Mouse (Mus musculus): ENCODE data around the gene Gm49601.

DNA sequence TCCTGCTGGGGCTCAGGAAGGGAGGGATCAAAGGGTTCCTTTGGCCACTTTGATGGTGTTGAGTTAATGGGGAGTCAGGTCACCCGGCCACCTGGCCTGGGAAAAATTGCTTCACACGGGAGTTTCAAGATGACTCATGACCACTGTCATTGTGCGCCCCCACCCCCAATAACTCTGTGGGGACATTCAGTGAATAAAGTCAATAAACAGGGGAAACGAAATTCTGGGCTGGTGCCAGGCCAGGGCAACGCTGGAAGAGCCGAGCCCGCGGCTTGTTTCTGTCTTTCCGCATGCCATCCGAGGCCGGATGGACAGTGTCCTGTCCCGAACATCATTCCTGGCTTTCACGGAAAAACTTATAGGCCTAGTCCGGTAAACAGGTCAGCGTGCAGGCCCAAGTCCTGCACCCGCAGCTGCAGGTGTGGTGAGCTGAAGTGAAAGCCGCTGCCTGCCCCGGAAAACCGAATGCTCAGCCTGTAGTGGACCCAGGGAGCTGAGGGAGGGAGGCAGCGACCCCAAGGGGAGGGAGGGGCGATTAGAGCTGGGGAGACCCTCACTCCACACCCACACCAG, 45.1 kb downstream of the Gm49601 start:
- TF ChIP-seq CTCF (IDR thresholded peaks at IDR 0.05; ENCODE audit: borderline replicate concordance, extremely low read depth, insufficient read depth, insufficient read length): no peak
- TF ChIP-seq POLR2A (IDR thresholded peaks at IDR 0.05; ENCODE audit: borderline replicate concordance, extremely low read depth, insufficient read depth, insufficient read length, poor library complexity, severe bottlenecking): no peak
